Mouse (Mus musculus) granulocyte monocyte progenitor cell, adult 5-6 weeks (primary cell): ENCODE results near the gene Ccdc190. TPM values are rescaled to one million over a fixed set of nuclear protein-coding genes. Genes with fewer than 3 reads are reported as not detected.

Experiments
- ATAC-seq: replicated peaks from 2 replicates; pipeline ENCODE4 v1.8.0; 2016; ENCODE audit warnings: mild to moderate bottlenecking, moderate TSS enrichment, inconsistent platforms; ENCODE audit not compliant: poor library complexity, severe bottlenecking
- total RNA-seq, 2 experiments: library from RNA; stranded (forward) in 1 of 2; stranded (reverse) in 1 of 2; fragments of 200-712, 200-1000 nt in 1 of 2; fragments of >200 nt in 1 of 2; fragmentation: Nextera tagmentation in 1 of 2; gene quantifications; 2 replicates each; pipeline ENCODE4 v1.2.3; 2014 to 2017

Ccdc190 gene
- total RNA-seq, 2 experiments from 2014 or later, result not detected

- ATAC-seq, result no peak
These were observed 3.2 kb downstream of the Ccdc190 start for GRCm38 (mm10) chr1:169931698-169932097.

- ATAC-seq, result no peak
These were observed 3.8 kb downstream of the Ccdc190 start for GRCm38 (mm10) chr1:169932122-169932746.

- ATAC-seq, result peak; percentile 25; the same call in 1 of the 2 replicates
These were observed 5.7 kb downstream of the Ccdc190 start for GRCm38 (mm10) chr1:169934005-169934725.

DNA sequence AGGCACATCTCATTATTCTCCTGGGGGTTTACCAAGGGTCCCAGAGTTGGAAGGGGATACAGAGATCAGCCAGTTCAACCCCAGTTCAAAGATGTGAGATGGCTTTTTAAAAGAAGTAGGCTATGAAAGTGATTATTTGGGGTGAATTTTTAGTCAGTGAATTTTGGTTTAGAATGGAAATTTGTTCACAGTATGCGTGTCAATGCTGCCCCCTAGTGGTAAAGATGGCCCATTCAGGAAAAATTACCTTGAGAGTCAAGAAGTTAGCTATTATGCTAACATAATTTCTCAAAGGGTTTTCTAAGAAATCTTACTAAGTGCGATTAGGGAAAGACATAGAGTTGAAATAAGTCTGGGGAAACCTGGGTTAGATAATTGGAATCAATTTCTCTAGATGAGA is 10.9 kb downstream of the Ccdc190 start:
- peak; percentile 60 for ATAC-seq

DNA sequence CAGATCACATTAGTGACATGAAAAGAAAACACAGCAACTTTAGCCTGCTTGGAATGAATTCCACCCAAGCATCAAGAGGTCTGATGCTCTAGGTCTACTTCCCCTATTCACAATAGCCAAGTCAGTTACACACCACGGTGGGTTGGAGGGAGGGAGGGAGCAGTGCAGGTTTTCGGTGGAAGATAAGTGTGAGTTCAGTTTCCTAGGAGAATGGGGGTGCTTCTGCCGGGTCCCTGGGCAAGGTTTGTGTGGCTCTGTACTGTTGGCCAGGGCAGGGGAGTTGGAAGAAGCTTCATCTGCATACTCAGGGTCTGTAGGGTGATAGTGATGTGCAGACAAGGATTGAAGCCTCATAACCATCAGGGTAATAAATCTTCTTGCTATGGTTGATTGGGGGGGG is 17.6 kb downstream of the Ccdc190 start:
- no peak for ATAC-seq

- ATAC-seq, result no peak
These were observed 19.2 kb downstream of the Ccdc190 start for GRCm38 (mm10) chr1:169947654-169948053.

DNA sequence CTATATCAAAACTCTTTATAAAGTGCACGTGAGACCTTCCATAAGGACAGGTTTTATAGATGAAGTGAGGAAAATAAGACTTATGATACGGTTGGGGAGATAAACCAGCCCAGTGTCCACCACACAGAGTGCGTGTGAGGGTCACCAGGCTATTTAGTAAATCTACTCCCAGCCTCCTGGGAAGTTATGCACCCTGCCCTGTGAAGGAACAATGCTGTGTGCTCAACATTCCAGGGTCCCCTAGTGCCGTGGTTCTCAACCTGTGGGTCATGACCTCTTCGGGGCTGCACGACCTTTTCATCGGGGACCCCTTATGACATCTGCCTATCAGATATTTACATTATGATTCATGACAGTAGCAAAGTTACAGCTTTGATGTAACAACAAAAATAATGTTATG is 19.8 kb downstream of the Ccdc190 start:
- no peak for ATAC-seq

DNA sequence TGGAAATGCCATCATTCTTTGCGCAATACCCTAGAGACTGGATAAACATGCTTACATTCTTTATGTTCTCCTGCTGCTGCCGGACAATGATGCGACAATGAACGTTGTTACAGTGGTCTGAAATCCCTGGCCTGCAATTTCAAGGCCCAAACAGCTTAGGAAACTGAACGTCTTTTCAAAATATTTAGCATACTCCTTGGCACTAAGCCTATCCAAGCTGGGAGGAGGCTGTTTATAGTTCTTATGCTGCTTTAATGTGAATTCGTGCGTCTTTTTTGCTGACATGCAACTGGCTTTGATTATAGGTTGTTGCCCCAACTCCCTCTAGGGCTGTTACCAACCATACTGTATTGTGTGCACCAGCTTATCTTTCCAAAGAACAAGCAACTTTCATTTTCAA is 20.4 kb downstream of the Ccdc190 start:
- ATAC-seq, result no peak

GRCm38 (mm10) chr1:169949981-169950380 is 21.5 kb downstream of the Ccdc190 start:
- ATAC-seq, result no peak

- ATAC-seq, result peak; percentile 58; the same call in 1 of the 2 replicates
These were observed 22.2 kb downstream of the Ccdc190 start for GRCm38 (mm10) chr1:169950651-169951050.

DNA sequence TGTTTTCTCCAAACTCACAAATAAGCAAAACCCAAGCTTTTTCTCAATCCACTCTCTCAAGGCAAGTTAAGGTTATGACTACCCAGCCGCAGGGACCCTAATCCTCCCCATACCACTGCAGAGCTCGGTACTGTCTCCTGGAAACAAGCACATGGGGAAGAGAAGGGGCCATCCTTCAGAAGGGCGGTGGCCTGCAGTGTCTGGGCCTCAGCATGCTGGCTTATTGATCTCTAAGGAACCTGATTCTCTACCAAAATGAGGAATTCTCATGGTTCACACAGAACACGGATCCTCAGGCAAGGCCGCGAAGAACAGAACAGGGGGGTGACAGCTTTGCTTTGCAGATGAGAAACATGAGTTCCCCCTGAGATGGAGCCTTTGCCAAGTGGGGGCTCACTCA is 23.1 kb downstream of the Ccdc190 start:
- ATAC-seq, result no peak

- ATAC-seq, result no peak
These were observed 24.2 kb downstream of the Ccdc190 start for GRCm38 (mm10) chr1:169952636-169953035.

- ATAC-seq, result no peak
These were observed 24.7 kb downstream of the Ccdc190 start for GRCm38 (mm10) chr1:169953106-169953505.

GRCm38 (mm10) chr1:169968792-169969515 is 40.5 kb downstream of the Ccdc190 start, which contains the start of gene Hsd17b7:
TSS of gene Hsd17b7 (minus strand) at chr1:169969241.
- peak; percentile 95 for ATAC-seq

- ATAC-seq, result peak; percentile 12
These were observed 41.1 kb downstream of the Ccdc190 start for GRCm38 (mm10) chr1:169969516-169969886.

DNA sequence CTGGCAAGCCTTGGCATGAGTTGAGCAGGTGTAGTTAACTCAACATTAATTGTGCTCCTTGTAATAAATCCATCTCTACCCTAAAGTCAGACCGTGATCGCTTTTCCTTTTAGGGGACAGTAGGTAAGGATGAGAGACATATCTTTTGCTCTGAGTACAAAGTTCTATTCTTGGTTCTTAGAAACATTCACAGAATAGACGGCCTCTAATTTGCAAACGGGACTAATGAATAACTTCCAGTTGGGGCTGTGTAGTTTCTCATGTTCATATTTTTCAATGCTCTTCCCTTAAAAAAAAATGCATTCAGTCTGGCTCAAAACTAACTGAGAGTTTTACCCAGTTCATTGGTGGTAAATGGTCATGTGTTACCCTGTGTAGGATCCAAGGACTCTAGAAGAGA is 42.5 kb downstream of the Ccdc190 start:
- no peak for ATAC-seq

GRCm38 (mm10) chr1:169971998-169972397 is 43.5 kb downstream of the Ccdc190 start:
- ATAC-seq, result no peak

DNA sequence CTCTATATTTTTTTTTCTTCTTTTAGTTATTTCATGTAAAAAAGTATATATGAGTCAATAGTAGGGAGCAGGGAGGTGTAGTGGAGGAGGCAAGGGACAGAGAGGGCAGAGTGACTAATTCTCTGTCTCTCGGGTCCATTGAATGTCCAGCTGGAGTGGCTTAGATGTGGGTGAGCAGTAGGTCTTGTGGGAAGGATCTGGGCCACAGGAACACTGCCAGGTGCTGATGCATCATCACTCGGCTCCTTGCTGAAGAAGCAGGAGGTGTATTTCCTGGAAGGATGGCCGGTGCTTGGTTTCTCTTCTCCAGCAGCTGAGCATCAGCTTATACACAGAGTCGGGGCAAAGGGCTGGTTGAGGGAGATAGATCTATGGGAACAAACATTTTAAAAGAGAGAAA is 49.2 kb downstream of the Ccdc190 start:
- no peak for ATAC-seq
